Mouse (Mus musculus) spleen, embryonic (tissue): Measurements from ENCODE around the gene Ddi2.

Source experiments
- CTCF ChIA-PET: fragments of 350-600 bp; sonication (Branson Sonifier 250); formaldehyde crosslinking; loops from one replicate; lab custom pipeline; 2022; lab: Charles Lee

The Ddi2 gene

DNA sequence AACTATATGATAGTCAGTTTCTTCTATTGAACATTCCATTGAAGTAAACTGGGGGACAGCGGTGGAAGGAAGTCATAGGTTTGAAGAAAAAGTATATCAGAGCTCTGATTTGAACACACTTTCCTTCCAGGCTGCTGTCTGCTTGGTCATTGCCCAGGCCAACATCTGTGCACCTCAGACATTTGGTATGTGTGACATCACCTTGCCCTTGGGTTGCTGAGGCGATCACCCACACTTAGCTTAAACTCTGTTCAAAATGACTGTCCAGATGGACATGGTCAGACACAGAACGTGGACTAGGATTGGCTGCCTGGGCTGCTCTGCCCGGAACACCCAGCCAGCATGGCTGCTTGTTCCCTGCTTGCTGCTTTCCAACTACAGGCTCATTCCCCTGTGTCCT lies 19.2 kb upstream of the Ddi2 start:
- CTCF ChIA-PET = interaction anchor here (0.5 kb wide), 1 partner anchor 36 kb away, joined by 3 read pairs; no protein-coding TSS in a partner anchor

DNA sequence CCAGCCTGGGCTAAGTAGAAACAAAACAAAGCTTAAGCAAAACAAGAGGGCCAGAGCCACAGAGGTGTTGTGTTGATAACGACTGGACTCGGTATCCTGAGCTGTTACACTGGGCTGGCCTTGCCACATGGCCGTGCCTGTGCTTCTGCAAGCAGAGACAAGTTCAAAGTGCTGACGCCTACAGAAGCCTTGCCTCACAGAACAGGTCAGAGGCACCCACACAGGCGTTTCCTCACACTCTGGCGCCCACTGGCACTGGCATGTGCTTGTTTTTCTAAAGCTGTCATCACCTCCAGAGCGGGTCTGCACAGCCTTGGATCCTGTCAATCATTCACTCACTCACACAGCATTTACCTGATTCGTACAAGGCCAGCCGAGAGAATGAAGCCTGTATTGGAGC lies 18.6 kb upstream of the Ddi2 start:
- CTCF ChIA-PET = interaction anchor here (0.5 kb wide), 1 partner anchor 36 kb away, joined by 3 read pairs; no protein-coding TSS in a partner anchor

- CTCF ChIA-PET = no interaction called here
Observed at GRCm38 (mm10) chr4:141738015-141738414, 14.8 kb upstream of the Ddi2 start.

DNA sequence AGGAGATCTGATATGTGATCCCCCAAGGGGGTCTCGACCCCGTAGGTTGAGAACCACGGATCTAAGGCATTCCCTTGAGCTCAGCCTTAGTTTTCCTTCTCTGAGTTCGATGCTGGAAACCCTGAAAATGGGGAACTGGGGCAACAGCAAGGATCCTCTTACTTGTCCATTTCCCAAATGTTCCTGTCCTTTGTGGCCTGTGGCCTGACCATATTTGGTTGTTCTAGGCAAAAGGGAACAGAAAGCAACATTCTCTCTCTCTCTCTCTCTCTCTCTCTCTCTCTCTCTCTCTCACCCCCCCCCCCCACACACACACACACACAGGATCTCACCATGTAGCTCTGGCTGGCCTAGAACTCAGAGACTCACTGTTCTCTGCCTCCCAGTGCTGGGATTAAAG lies 13.6 kb upstream of the Ddi2 start:
- CTCF ChIA-PET = no interaction called here

GRCm38 (mm10) chr4:141735206-141735560 lies 12.0 kb upstream of the Ddi2 start:
- CTCF ChIA-PET = interaction anchor here (1.0 kb wide), 1 partner anchor 11 kb away, joined by 3 read pairs; no protein-coding TSS in a partner anchor

DNA sequence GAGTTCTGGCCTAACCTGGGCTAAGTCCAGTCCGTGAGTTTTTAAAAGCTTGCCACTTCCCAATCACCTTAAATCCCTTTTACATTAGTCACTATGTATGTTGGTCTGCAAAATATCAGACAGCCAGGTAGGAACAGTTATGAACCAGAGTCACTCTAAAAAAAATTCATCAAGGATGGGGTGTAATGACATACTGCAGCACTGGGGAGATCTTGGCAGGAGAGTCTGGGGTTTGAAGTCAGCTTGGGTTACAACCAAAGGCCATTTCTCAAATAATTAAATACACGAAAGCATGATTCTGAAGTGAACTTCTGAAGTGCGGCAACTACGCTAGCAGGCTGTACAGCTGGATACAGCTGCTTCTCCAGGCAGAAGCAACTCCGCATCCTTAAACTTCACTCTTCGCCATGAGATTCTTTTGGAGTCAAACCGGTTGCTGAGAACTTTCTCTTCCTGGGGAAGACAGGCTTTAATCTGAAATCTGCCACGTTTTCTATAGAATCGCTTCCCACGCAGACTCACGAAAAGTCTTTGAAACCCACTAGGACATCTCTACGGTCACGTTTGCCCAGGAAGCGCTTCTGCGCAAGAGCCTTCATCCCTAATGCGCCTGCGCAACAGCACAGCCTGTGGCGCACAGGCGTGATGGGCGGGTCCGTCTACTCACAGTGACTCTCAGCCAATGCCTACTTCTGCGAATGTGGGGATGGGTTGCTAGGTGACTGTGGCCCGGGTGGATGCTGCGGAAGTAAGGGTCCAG lies 11.4 kb upstream of the Ddi2 start:
- CTCF ChIA-PET = interaction anchor here (1.0 kb wide), 1 partner anchor 11 kb away, joined by 3 read pairs; no protein-coding TSS in a partner anchor

- CTCF ChIA-PET = no interaction called here
Observed at GRCm38 (mm10) chr4:141731766-141732165, 8.5 kb upstream of the Ddi2 start.

DNA sequence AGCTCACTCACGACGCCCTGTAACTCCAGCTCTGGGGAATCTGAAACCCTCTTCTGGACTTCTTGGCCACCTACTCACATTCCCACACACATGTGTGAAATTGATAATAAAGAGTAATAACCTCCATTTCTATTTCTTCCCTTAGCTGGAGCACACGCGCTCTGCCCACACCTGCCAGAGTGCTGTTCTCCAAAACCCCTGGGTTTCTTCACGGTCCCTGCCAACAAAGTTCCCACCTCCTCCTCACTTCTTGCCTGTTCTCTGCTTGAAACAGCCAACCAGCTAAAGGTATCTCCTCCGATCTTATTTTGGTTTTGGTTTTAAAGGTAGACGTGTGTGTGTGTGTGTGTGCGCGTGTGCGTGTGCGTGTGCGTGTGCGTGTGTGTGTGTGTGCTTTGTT lies 7.2 kb upstream of the Ddi2 start:
- CTCF ChIA-PET = no interaction called here

DNA sequence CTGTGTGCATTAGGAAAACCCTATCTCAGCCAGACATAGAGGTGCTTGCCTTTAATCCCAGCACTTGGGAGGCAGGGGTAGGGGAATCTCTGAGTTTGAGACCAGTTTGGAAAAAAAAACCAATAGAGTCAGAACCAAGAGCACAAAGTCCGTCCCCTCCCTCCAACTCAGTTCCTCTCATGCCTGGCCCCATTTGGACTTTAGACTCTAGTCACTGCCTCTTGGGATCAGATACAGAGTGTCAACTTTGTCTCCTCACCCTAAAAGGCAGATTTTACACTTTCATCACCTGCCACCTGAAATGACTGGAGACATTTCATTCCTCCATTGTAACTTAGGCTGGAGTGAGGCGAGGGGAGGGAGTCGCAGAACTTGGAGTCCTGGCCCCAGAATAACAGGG lies 6.0 kb upstream of the Ddi2 start:
- CTCF ChIA-PET = no interaction called here

- CTCF ChIA-PET = interaction anchor here (0.5 to 0.9 kb wide), 2 partner anchors 20 to 565 kb away, joined by 3 read pairs; no protein-coding TSS in a partner anchor
Observed at GRCm38 (mm10) chr4:141725738-141726137, 2.5 kb upstream of the Ddi2 start.

GRCm38 (mm10) chr4:141725277-141725676 lies 2.1 kb upstream of the Ddi2 start:
- CTCF ChIA-PET = no interaction called here

GRCm38 (mm10) chr4:141724594-141724993 lies 1.4 kb upstream of the Ddi2 start:
- CTCF ChIA-PET = no interaction called here

DNA sequence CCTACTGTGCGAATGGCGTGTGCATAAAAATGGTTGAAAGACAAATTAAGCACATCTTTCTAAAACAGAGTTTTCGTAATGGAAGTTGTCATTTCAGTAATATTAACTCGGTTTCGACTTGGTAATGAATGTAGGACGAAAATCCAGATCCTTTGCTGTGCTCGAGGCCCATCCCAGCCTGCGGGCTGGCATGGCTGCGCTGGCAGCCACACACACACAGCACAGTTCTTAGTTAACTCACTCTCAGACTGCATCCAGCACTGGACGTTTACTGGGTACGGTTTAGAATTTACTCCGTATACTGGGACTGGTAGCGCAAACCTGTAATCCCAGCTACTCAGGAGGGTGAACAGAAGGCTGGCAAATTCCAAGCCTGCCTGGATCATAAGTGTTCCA lies 452 bp upstream of the Ddi2 start:
- CTCF ChIA-PET = interaction anchor here (0.8 kb wide), 1 partner anchor 12 kb away, joined by 3 read pairs; no protein-coding TSS in a partner anchor

DNA sequence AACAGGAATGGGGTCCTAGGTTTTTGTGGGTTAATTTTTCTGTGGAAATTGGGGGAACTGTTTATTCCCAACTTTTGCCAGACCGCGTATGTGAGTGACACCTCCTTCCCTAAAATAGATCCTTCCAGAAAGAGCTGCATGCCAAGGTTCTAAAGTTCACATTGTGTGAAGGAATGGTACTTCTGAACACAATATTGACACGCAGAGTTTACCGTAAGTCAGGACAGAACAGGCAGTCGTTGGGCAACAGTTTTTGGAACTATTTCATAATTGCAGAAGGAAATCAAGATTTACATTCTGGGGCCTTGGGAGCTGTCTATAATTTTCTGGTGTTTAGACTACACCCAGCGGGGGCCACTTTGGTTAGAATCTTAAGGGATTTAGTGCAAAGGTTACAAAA lies 1.3 kb downstream of the Ddi2 start:
- CTCF ChIA-PET = interaction anchor here (0.7 kb wide), 1 partner anchor 304 kb away, joined by 3 read pairs; no protein-coding TSS in a partner anchor

DNA sequence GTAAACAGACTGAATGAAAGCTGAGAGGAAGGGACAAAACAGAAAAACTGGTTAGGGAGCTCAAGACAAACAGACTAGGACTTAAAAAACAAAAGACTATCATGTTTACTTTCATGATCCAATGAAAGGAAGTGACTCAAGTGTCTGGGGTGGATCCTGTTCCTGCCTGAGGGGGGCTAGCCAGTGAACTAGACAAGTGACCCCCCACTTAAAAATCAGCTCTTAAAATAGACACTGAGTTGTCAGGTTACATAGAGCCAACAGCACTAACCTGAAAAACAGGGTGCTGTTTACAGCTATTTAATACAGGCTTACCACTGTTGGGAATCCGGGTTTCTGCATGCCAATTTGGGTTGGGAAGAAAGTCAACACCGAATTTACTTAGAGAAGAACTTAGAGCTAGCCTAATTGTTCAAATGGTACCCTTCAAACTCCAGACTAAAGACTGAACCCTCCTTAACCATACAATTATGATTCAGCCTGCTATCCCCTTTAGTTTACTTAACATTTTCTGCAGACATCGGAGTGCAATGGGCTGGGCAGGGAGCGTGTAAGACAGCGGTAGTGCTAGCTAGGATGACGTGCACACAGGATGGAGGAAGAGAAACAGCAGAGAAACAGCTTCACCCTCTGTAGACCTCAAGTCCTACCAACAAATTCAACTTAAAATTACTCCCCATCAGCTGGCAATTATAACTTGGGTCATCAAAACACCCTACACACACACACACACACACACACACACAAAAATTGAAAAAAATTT lies 2.3 kb downstream of the Ddi2 start:
- CTCF ChIA-PET = no interaction called here

GRCm38 (mm10) chr4:141719304-141719703 lies 3.9 kb downstream of the Ddi2 start:
- CTCF ChIA-PET = interaction anchor here (0.6 kb wide), 1 partner anchor 160 kb away, joined by 3 read pairs; no protein-coding TSS in a partner anchor

- CTCF ChIA-PET = no interaction called here
Observed at GRCm38 (mm10) chr4:141717633-141718032, 5.6 kb downstream of the Ddi2 start.

DNA sequence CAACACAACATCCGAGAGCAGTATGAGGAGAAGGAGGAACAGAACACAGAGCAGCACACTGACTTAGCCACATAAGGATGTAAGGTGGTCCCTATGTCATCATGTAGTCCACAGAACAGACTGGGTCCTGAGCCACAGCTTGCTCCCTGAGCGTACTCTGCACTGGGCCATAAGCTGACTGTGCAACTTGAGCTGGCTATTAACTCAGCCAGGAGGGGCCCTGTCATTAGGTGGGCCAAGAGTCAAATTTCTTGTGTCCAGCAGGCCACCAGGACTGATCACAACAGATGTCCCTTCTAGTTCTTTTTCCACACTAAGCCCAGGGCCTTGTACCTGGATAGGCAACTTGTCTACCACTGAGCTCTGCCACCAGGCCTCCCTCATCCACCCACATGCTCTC lies 8.2 kb downstream of the Ddi2 start:
- CTCF ChIA-PET = no interaction called here

DNA sequence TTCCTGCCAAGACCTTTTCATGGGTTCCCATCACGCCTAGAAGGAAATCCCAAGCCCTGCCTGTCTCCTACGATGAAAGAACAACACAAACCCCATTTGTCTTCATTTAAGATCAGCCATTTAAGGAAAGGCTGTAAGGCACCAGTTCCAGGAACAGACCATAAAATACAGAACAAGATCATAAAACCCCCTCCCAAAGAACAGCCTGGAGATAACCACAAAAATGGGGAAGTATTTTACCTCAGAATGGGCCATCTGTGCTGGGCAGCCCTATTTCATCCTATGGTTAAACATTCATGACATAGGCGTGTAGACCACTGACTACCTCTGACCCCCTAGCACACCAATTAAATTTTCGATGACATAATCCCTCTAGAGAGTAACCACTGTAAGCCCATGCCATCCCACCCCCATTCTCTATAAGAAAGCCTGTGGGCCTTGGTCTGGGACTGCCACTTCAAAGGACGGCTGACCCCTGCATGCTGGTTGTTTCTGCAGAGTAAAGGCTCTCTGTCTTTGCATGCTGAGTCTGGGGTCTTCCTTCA lies 9.5 kb downstream of the Ddi2 start:
- CTCF ChIA-PET = no interaction called here

DNA sequence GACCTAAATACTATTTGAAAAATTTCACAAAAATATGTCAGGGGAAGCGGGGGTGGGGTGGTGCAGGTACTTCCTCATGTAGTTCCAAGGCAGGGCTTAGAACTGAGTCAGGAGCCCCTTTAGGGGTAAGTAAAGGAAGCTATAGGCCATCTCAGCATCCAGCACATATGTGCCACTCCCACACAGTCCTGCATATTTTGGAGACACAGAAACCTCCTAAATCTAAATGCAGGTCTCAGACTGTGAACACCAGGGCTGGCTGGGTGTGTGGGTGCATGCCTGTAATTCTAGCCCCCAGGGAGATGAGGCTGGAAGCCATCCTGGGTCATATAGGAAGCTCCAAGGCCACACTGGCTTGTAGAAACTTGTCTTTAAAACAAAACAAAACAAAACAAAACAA lies 12.0 kb downstream of the Ddi2 start:
- CTCF ChIA-PET = interaction anchor here (0.7 to 0.9 kb wide), 2 partner anchors 16 to 39 kb away, joined by 3 read pairs; no protein-coding TSS in a partner anchor

GRCm38 (mm10) chr4:141708971-141709370 lies 14.2 kb downstream of the Ddi2 start:
- CTCF ChIA-PET = no interaction called here

- CTCF ChIA-PET = interaction anchor here (0.7 kb wide), 1 partner anchor 75 kb away, joined by 3 read pairs; no protein-coding TSS in a partner anchor
Observed at GRCm38 (mm10) chr4:141708005-141708404, 15.2 kb downstream of the Ddi2 start.
